Mouse (Mus musculus) liver, adult 2 months (tissue): ENCODE data around the gene Rere. TPM values are rescaled to one million over a fixed set of nuclear protein-coding genes. Genes with fewer than 3 reads are reported as not detected.
A peak's percentile ranks its signal among the peaks of the same experiment; 100 is the strongest.

Experiments
- DNase-seq: peaks from one replicate; pipeline ENCODE4 v3.0.0-alpha.2; 2011; ENCODE audit warnings: low read depth, low spot score; ENCODE audit errors: extremely low read depth
- H3K27ac ChIP-seq: fragments of 200-500 bp; replicated peaks from 2 replicates; pipeline ENCODE4 v1.5.1; 2012; ENCODE audit warnings: low read depth, mild to moderate bottlenecking, control low read depth, inconsistent platforms, low read length; ENCODE audit not compliant: insufficient read depth
- H3K27me3 ChIP-seq: fragments of 200-500 bp; 2 replicates; pipeline ENCODE4 v1.6.1; 2012; ENCODE audit warnings: mild to moderate bottlenecking, moderate library complexity, low read length, inconsistent platforms; ENCODE audit not compliant: control insufficient read depth, insufficient read depth
- H3K36me3 ChIP-seq: fragments of 200-500 bp; 2 replicates; pipeline ENCODE4 v1.6.1; 2012; ENCODE audit warnings: low read length, inconsistent platforms; ENCODE audit not compliant: control insufficient read depth, insufficient read depth
- H3K4me1 ChIP-seq: fragments of 200-500 bp; 2 replicates; pipeline ENCODE4 v1.6.1; 2011; ENCODE audit warnings: low read length; ENCODE audit not compliant: control insufficient read depth, insufficient read depth
- H3K4me3 ChIP-seq: fragments of 200-500 bp; 2 replicates; pipeline ENCODE4 v1.5.1; 2011; ENCODE audit warnings: low read depth, mild to moderate bottlenecking, control low read depth, low read length, moderate library complexity; ENCODE audit not compliant: insufficient read depth
- H3K79me2 ChIP-seq: fragments of 200-500 bp; 2 replicates; pipeline ENCODE4 v1.6.1; 2012; ENCODE audit warnings: inconsistent platforms, mild to moderate bottlenecking, low read length, moderate library complexity; ENCODE audit not compliant: control insufficient read depth, insufficient read depth
- H3K9ac ChIP-seq: fragments of 200-500 bp; 2 replicates; pipeline ENCODE4 v1.6.1; 2012; ENCODE audit warnings: low read depth, mild to moderate bottlenecking, control low read depth, inconsistent platforms, low read length
- CTCF ChIP-seq: fragments of 200-500 bp; IDR thresholded peaks from 2 replicates; pipeline ENCODE4 v1.5.1; 2011; ENCODE audit warnings: low read depth, low read length, control low read depth
- POLR2A ChIP-seq: fragments of 200-500 bp; IDR thresholded peaks from 2 replicates; pipeline ENCODE4 v1.6.1; 2011; ENCODE audit warnings: low read length, control low read depth; ENCODE audit not compliant: insufficient read depth; ENCODE audit errors: extremely low read depth
- WGBS: fragments of 180-500 bp; shearing (Covaris S2); methylation state at CpG from one replicate; pipeline ENCODE4 v1.1.7; 2018; 5-methylcytosine and 5-hydroxymethylcytosine counted together
- polyA plus RNA-seq: library from polyadenylated mRNA; depleted of rRNA; stranded (reverse); fragments of >200 nt; gene quantifications from 2 replicates; pipeline ENCODE4 v1.2.3, GENCODE M21; 2012
- total RNA-seq: library from RNA; depleted of rRNA; stranded (reverse); fragments of >200 nt; gene quantifications from 2 replicates; pipeline ENCODE4 v1.2.3, GENCODE M21; 2014

Rere gene
- total and polyA plus RNA-seq, 2 experiments, result 8.8 to 10.0 TPM

DNA sequence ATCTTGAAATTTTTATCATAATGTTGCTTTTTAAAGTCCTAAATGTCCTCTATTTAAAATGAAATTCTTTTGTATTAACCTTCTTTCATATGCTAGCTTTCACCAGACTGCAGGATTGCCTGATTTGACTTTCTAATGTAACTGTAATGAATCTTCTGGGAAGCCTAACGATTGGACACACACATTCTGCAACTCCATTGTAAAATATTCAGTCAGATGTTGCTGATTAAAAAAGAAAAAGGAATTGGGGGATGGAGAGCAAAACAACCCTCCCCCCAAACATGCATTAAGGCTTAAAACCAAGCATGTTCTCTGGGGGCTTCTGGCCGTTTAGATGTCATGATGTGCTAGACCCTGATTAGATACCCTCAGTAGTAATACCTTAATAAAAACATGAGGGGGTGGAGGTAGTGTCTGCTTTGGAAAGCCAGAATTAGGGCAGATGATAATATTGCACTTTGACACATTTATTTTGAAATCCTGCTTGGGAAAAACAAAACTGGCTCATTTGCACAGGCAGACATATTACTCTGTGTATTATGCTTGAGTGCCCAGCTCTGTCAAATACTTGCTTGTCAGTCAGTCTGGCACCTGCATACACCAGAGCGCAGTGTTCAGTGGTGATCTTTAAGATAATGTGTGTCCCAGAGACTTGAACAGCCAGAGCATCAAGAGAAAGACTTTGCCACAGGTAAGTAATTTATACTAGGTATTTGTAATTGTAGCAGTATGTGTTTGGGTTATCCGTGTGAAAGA, 52.7 kb downstream of the Rere start:
- peaks cover 22% of the 10 kb centered on the region for H3K4me1 ChIP-seq
- H3K27me3 ChIP-seq, result no peaks in the 10 kb centered on the region
- peak overlapping the region; percentile 66 for H3K27ac ChIP-seq
- H3K79me2 ChIP-seq, result peaks cover 27% of the 10 kb centered on the region
- H3K36me3 ChIP-seq, result no peaks in the 10 kb centered on the region
- H3K4me3 ChIP-seq, result no peak overlapping the region
- no peak overlapping the region for H3K9ac ChIP-seq
- DNase-seq, result peak; percentile 80
- no peak for TF ChIP-seq POLR2A
- no peak for TF ChIP-seq CTCF
- WGBS, result 44% methylated on average over 4 of the region's 4 CpGs

GRCm38 (mm10) chr4:150337260-150337659, 55.8 kb downstream of the Rere start:
- H3K4me1 ChIP-seq, result peaks cover 18% of the 10 kb centered on the region
- WGBS, result 98% methylated on average over 1 of the region's 1 CpGs
- no peak overlapping the region for H3K27ac ChIP-seq
- no peaks in the 10 kb centered on the region for H3K36me3 ChIP-seq
- no peaks in the 10 kb centered on the region for H3K27me3 ChIP-seq
- no peak for DNase-seq
- no peak overlapping the region for H3K9ac ChIP-seq
- TF ChIP-seq CTCF (no peak), POLR2A (no peak)
- H3K79me2 ChIP-seq, result peaks cover 30% of the 10 kb centered on the region
- no peak overlapping the region for H3K4me3 ChIP-seq

DNA sequence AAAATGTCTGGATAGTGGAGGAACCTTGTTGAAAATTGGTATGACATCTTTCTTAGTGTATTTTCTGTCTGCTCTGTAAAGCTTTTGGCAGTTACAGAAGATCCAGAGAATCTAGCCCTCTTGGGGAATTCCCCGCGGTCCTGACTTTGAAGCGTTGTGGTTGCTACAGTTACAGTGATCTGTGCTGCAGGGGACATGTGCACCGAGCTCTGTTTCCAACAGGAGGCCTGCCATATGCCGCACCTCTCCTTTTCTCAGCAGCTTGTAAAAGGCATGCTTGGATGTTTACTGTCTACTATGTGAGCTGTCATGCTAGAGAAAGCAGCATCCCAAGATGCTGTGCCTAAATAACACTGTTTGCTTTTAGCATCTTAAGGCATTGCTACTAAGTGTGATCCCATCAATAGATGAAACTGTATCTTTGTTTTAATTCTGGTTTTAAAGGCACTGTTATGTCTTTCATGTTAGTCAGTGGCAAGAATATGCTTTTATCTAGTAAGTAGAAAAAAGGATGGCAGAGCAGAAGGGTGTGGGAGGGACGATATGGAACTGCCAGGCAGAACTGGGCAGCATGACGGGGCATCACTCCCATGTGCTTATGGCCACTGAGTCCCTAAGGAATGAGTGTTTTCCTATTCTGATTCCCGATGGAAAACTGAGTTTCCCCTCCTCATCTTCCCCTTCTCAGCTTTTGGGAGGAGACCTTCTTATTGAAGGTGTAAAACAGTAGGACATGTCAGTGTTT, 57.6 kb downstream of the Rere start:
- WGBS, result 77% methylated on average over 8 of the region's 8 CpGs
- peaks cover 6% of the 10 kb centered on the region for H3K4me1 ChIP-seq
- no peak overlapping the region for H3K9ac ChIP-seq
- H3K36me3 ChIP-seq, result no peaks in the 10 kb centered on the region
- H3K79me2 ChIP-seq, result peaks cover 37% of the 10 kb centered on the region
- H3K27me3 ChIP-seq, result no peaks in the 10 kb centered on the region
- DNase-seq, result no peak
- TF ChIP-seq POLR2A, result no peak
- no peak for TF ChIP-seq CTCF
- no peak overlapping the region for H3K27ac ChIP-seq
- no peak overlapping the region for H3K4me3 ChIP-seq

DNA sequence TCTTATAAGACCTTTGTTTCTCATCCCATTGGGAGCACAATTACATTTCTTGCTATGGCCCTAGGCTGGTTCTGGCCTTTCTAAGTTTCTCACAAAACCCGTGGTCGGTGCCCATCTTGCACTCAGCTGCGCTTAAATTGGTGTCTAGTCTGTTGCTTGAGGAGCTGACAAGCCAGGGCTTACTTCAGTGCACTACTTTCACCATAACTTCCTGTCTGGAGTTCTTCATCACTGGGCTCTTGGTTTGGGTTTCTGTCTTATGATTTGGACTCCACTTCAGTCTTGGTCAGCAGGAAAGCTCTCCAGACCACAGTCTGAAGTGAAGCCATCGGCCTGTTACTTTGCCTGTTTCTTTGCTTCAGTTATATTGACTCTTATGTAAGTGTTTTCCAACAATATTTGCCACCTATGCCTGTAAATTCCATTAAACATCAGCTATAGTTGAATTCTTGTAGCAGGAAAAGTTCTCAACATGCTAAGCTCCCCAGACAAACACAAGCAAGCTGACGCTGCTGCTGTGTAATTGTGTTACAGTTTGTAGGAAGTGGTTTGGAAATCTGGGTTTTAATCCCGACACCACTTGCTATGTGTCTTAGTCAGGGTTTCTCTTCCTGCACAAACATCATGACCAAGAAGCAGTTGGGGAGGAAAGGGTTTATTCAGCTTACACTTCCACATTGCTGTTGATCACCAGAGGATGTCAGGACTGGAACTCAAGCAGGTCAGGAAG, 59.5 kb downstream of the Rere start:
- H3K36me3 ChIP-seq, result no peaks in the 10 kb centered on the region
- TF ChIP-seq CTCF (no peak), POLR2A (no peak)
- whole genome bisulfite sequencing, result 87% methylated on average over 6 of the region's 6 CpGs
- 0 out of 2 replicates have a peak, but pooled peaks cover 2% of the 10 kb centered on the region for H3K4me1 ChIP-seq
- H3K79me2 ChIP-seq, result peaks cover 40% of the 10 kb centered on the region
- H3K27ac ChIP-seq, result no peak overlapping the region
- no peak overlapping the region for H3K9ac ChIP-seq
- H3K27me3 ChIP-seq, result no peaks in the 10 kb centered on the region
- no peak overlapping the region for H3K4me3 ChIP-seq
- no peak for DNase-seq

DNA sequence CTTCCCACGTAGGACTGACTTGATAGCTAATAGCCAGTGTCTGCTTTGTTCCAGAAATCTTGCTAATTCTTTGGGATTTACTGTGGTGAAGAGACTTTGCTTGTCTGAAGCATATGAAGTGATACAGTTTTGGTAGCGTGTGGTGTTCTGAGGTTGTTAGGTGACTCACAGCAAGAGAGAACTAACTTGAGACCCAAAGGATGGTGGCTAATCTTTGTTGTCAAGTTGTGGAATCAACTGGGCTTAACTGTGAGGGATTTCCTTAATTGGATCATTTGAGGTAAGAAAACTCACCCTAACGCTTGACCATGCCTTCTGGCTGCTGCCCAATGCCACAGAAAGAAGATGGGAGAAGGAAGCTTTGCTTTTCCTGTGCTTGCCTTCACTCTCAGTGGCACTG, 63.1 kb downstream of the Rere start:
- WGBS, result 89% methylated on average over 3 of the region's 3 CpGs
- no peak for DNase-seq
- no peak overlapping the region for H3K27ac ChIP-seq
- no peak overlapping the region for H3K9ac ChIP-seq
- no peak overlapping the region for H3K4me3 ChIP-seq
- no peaks in the 10 kb centered on the region for H3K27me3 ChIP-seq
- peaks cover 32% of the 10 kb centered on the region; the same call in 1 of the 2 replicates for H3K79me2 ChIP-seq
- TF ChIP-seq CTCF (no peak), POLR2A (no peak)
- H3K4me1 ChIP-seq, result peaks cover 6% of the 10 kb centered on the region; the same call in 1 of the 2 replicates
- no peaks in the 10 kb centered on the region for H3K36me3 ChIP-seq
